Mouse (Mus musculus): Measurements from ENCODE around the gene Grk5. TPM values are rescaled to one million over a fixed set of nuclear protein-coding genes. Genes with fewer than 3 reads are reported as not detected.

Grk5 gene
- total and polyA plus RNA-seq, 3 experiments = 1.0 to 4.0 (median 2.1) TPM

DNA sequence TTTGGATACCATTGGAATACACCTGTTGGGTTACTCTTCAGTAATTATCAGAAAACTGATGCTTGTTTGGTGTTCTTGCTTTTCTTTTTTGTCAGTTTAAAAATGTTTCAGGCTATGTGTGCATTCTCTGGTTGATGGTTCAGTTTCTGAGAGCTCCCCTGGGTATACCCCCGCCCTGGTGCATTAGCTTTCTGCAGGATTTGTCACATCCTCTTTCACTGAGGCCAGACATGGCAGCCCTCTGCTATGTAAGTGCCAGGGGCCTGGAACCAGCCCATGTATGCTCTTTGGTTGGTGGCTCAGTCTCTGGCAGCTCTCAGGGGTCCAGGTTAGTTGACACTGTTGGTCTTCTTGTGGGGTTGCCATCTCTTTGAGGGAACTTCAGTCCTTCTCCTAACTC lies 14.4 kb downstream of the Grk5 start:
- no peak for DNase-seq (ENCODE audit: low spot score)
- H3K9me3 ChIP-seq (replicated peaks) = no peaks in the 10 kb centered on the region
- H3K4me3 ChIP-seq (ENCODE audit: low read depth, low read length) = no peak overlapping the region
- no peak for TF ChIP-seq TAL1 (conservative IDR thresholded peaks at IDR 0.05; ENCODE audit: low read depth, low read length)
- no peak for TF ChIP-seq CTCF (IDR thresholded peaks at IDR 0.05; ENCODE audit: low read depth, low read length)
- TF ChIP-seq GATA1 (IDR thresholded peaks at IDR 0.05; ENCODE audit: borderline replicate concordance, low read length) = no peak
- no peak for TF ChIP-seq GATA2 (IDR thresholded peaks at IDR 0.05; ENCODE audit: borderline replicate concordance, low read depth, low read length)
- TF ChIP-seq POLR2AphosphoS5 (IDR thresholded peaks at IDR 0.05; ENCODE audit: insufficient replicate concordance, low read depth, low read length) = no peak
- no peaks in the 10 kb centered on the region for H3K36me3 ChIP-seq (replicated peaks)
- H3K4me1 ChIP-seq (ENCODE audit: insufficient read depth, low read depth, low read length) = peaks cover 3% of the 10 kb centered on the region; the same call in 1 of the 2 replicates
- ATAC-seq (ENCODE audit: extremely low read depth, insufficient number of reproducible peaks, low FRiP score, poor library complexity, severe bottlenecking) = no peak
- no peaks in the 10 kb centered on the region for H3K27me3 ChIP-seq (ENCODE audit: insufficient read depth, low read length)

DNA sequence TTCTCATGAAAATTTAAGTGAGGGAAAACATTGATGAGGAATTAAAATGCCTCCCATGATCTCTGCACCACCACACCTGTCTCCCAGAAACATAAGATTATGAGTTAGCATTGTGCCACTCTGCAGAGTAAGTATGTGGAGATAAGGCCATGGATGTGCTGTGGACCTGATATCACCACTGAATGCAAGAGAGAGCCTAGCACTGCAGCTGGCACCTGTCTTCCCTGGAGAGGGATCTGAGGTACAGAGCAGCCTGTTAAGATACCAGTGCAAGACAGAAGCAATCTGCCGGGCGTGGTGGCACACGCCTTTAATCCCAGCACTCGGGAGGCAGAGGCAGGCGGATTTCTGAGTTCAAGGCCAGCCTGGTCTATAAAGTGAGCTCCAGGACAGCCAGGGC lies 15.9 kb downstream of the Grk5 start:
- H3K36me3 ChIP-seq (replicated peaks) = no peaks in the 10 kb centered on the region
- H3K27me3 ChIP-seq (ENCODE audit: insufficient read depth, low read length) = no peaks in the 10 kb centered on the region
- TF ChIP-seq CTCF (IDR thresholded peaks at IDR 0.05; ENCODE audit: low read depth, low read length) (no peak), GATA1 (IDR thresholded peaks at IDR 0.05; ENCODE audit: borderline replicate concordance, low read length) (no peak), POLR2AphosphoS5 (IDR thresholded peaks at IDR 0.05; ENCODE audit: insufficient replicate concordance, low read depth, low read length) (no peak), GATA2 (IDR thresholded peaks at IDR 0.05; ENCODE audit: borderline replicate concordance, low read depth, low read length) (no peak), TAL1 (conservative IDR thresholded peaks at IDR 0.05; ENCODE audit: low read depth, low read length) (no peak)
- DNase-seq (ENCODE audit: low spot score) = no peak
- peaks cover 5% of the 10 kb centered on the region for H3K4me1 ChIP-seq (ENCODE audit: insufficient read depth, low read depth, low read length)
- H3K9me3 ChIP-seq (replicated peaks) = no peaks in the 10 kb centered on the region
- H3K4me3 ChIP-seq (ENCODE audit: low read depth, low read length) = no peak overlapping the region
- no peak for ATAC-seq (ENCODE audit: extremely low read depth, insufficient number of reproducible peaks, low FRiP score, poor library complexity, severe bottlenecking)

DNA sequence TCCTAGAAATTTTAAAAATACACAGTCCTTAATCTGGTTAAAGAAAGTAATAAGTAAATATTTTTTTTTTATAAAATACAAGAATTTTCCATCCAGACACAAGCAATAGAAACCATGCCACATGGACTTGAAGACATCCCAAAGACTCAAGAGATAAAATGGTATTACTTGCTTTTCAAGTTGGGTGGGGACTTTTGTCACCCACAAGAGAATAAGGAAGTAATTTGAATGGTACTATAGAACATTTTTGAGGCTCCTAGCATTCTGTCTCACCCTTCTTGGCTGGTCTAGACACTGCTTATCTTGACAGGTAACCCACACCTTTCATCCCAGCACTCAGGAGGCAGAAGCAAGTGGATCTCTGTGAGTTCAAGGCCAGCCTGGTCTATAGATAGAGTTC lies 20.8 kb downstream of the Grk5 start:
- no peaks in the 10 kb centered on the region for H3K9me3 ChIP-seq (replicated peaks)
- no peak overlapping the region for H3K4me3 ChIP-seq (ENCODE audit: low read depth, low read length)
- no peak for DNase-seq (ENCODE audit: low spot score)
- TF ChIP-seq GATA2 (IDR thresholded peaks at IDR 0.05; ENCODE audit: borderline replicate concordance, low read depth, low read length) (no peak), GATA1 (IDR thresholded peaks at IDR 0.05; ENCODE audit: borderline replicate concordance, low read length) (no peak), POLR2AphosphoS5 (IDR thresholded peaks at IDR 0.05; ENCODE audit: insufficient replicate concordance, low read depth, low read length) (no peak), TAL1 (conservative IDR thresholded peaks at IDR 0.05; ENCODE audit: low read depth, low read length) (no peak), CTCF (IDR thresholded peaks at IDR 0.05; ENCODE audit: low read depth, low read length) (no peak)
- H3K27me3 ChIP-seq (ENCODE audit: insufficient read depth, low read length) = no peaks in the 10 kb centered on the region
- H3K36me3 ChIP-seq (replicated peaks) = no peaks in the 10 kb centered on the region
- no peak for ATAC-seq (ENCODE audit: extremely low read depth, insufficient number of reproducible peaks, low FRiP score, poor library complexity, severe bottlenecking)
- H3K4me1 ChIP-seq (ENCODE audit: insufficient read depth, low read depth, low read length) = peaks cover 8% of the 10 kb centered on the region

DNA sequence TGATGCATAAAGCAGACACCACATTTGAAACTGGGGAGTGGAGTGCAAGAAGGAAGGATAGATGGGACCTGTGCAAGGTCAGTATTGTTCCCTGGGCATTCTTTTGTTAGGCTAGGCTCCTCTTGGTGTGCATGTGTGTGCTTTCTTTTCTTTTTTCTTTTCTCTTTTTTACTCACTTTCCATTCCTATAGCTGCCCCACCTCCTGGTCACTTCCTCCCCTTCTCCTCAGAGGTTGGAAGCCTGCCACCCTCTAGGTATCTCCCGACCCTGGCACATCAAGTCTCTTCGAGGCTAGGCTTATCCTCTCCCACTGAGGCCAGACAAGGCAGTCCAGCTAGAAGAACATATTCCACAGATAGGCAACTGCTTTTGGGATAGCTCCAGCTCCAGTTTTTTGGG lies 22.1 kb downstream of the Grk5 start:
- no peaks in the 10 kb centered on the region for H3K27me3 ChIP-seq (ENCODE audit: insufficient read depth, low read length)
- TF ChIP-seq TAL1 (conservative IDR thresholded peaks at IDR 0.05; ENCODE audit: low read depth, low read length) (no peak), GATA2 (IDR thresholded peaks at IDR 0.05; ENCODE audit: borderline replicate concordance, low read depth, low read length) (no peak), CTCF (IDR thresholded peaks at IDR 0.05; ENCODE audit: low read depth, low read length) (no peak), GATA1 (IDR thresholded peaks at IDR 0.05; ENCODE audit: borderline replicate concordance, low read length) (no peak), POLR2AphosphoS5 (IDR thresholded peaks at IDR 0.05; ENCODE audit: insufficient replicate concordance, low read depth, low read length) (no peak)
- no peak overlapping the region for H3K4me3 ChIP-seq (ENCODE audit: low read depth, low read length)
- H3K4me1 ChIP-seq (ENCODE audit: insufficient read depth, low read depth, low read length) = peaks cover 6% of the 10 kb centered on the region
- H3K36me3 ChIP-seq (replicated peaks) = no peaks in the 10 kb centered on the region
- no peaks in the 10 kb centered on the region for H3K9me3 ChIP-seq (replicated peaks)
- DNase-seq (ENCODE audit: low spot score) = no peak
- ATAC-seq (ENCODE audit: extremely low read depth, insufficient number of reproducible peaks, low FRiP score, poor library complexity, severe bottlenecking) = no peak

DNA sequence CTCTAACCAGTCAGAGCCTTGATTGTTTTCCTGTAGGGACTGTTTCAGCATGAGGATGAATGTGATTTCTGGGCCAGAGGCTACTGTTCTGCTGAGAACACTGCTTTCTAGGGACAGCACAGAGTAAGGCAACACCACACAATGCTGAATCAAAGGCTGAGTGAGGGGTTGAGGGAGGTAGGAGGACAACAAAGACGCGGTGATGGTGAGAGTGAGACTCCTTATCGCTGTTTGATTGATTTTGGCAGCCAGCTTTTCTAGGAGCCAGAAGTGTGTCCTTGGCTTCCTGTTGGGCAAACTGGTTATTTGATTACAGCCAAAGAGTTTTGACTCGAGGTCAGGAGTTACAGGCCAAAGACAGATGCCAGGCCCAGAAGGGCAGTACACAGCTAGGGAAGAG lies 25.7 kb downstream of the Grk5 start:
- Histone ChIP-seq H3K36me3 (replicated peaks) (no peaks in the 10 kb centered on the region), H3K9me3 (replicated peaks) (no peaks in the 10 kb centered on the region), H3K27me3 (ENCODE audit: insufficient read depth, low read length) (no peaks in the 10 kb centered on the region), H3K4me3 (ENCODE audit: low read depth, low read length) (no peak overlapping the region), H3K4me1 (ENCODE audit: insufficient read depth, low read depth, low read length) (peaks cover 6% of the 10 kb centered on the region)
- DNase-seq (ENCODE audit: low spot score) = no peak
- ATAC-seq (ENCODE audit: extremely low read depth, insufficient number of reproducible peaks, low FRiP score, poor library complexity, severe bottlenecking) = no peak
- no peak for TF ChIP-seq POLR2AphosphoS5 (IDR thresholded peaks at IDR 0.05; ENCODE audit: insufficient replicate concordance, low read depth, low read length)

DNA sequence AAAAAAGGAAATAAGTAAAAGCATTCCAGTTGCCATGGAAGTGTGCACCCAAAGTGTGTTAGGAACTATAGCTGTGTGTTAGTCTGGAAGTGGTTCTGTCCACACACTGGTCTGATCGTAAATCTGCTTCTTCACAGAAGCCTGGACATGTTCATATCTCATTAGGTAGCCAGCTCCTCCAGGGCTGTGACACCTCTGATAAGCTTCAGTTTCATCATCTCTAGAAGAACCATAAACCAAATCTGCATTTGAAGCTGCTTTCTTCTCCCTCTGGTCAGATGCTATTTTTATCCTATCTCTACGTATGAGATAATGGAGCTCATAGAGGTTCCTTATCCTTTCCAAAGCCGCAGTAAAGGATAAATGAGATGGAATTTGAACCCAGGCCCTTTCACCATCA lies 26.3 kb downstream of the Grk5 start:
- DNase-seq (ENCODE audit: low spot score) (no peak), ATAC-seq (ENCODE audit: extremely low read depth, insufficient number of reproducible peaks, low FRiP score, poor library complexity, severe bottlenecking) (peak; percentile 57; the same call in 1 of the 2 replicates)
- Histone ChIP-seq H3K27me3 (ENCODE audit: insufficient read depth, low read length) (no peaks in the 10 kb centered on the region), H3K4me3 (ENCODE audit: low read depth, low read length) (no peak overlapping the region), H3K36me3 (replicated peaks) (no peaks in the 10 kb centered on the region), H3K9me3 (replicated peaks) (no peaks in the 10 kb centered on the region), H3K4me1 (ENCODE audit: insufficient read depth, low read depth, low read length) (0 out of 2 replicates have a peak, but pooled peaks cover 3% of the 10 kb centered on the region)
- TF ChIP-seq TAL1 (conservative IDR thresholded peaks at IDR 0.05; ENCODE audit: low read depth, low read length) = no peak
- TF ChIP-seq GATA2 (IDR thresholded peaks at IDR 0.05; ENCODE audit: borderline replicate concordance, low read depth, low read length) = no peak
- TF ChIP-seq GATA1 (IDR thresholded peaks at IDR 0.05; ENCODE audit: borderline replicate concordance, low read length) = no peak
- TF ChIP-seq POLR2AphosphoS5 (IDR thresholded peaks at IDR 0.05; ENCODE audit: insufficient replicate concordance, low read depth, low read length) = no peak
- TF ChIP-seq CTCF (IDR thresholded peaks at IDR 0.05; ENCODE audit: low read depth, low read length) = no peak
